Mouse (Mus musculus): ENCODE results near the gene Cers6.

Cers6 gene

GRCm38 (mm10) chr2:68916299-68916698 lies 55.1 kb downstream of the Cers6 start:
- no peak for DNase-seq (ENCODE audit: low read depth, low spot score)

GRCm38 (mm10) chr2:68917010-68917409 lies 55.8 kb downstream of the Cers6 start:
- DNase-seq (ENCODE audit: low read depth, low spot score): no peak

- no peak for DNase-seq (ENCODE audit: low read depth, low spot score)
Measured at GRCm38 (mm10) chr2:68917524-68917923, 56.3 kb downstream of the Cers6 start.

GRCm38 (mm10) chr2:68924344-68924743 lies 63.1 kb downstream of the Cers6 start:
- DNase-seq (ENCODE audit: low read depth, low spot score): no peak

GRCm38 (mm10) chr2:68925542-68925941 lies 64.3 kb downstream of the Cers6 start:
- no peak for DNase-seq (ENCODE audit: low read depth, low spot score)

GRCm38 (mm10) chr2:68926913-68927790 lies 65.9 kb downstream of the Cers6 start:
- DNase-seq (ENCODE audit: low read depth, low spot score): no peak

- DNase-seq (ENCODE audit: low read depth, low spot score): no peak
Measured at GRCm38 (mm10) chr2:68932240-68932639, 71.0 kb downstream of the Cers6 start.

GRCm38 (mm10) chr2:68932656-68933055 lies 71.4 kb downstream of the Cers6 start:
- DNase-seq (ENCODE audit: low read depth, low spot score): no peak

GRCm38 (mm10) chr2:68934651-68935050 lies 73.4 kb downstream of the Cers6 start:
- no peak for DNase-seq (ENCODE audit: low read depth, low spot score)

- DNase-seq (ENCODE audit: low read depth, low spot score): no peak
Measured at GRCm38 (mm10) chr2:68935721-68936294, 74.6 kb downstream of the Cers6 start.

GRCm38 (mm10) chr2:68936773-68937172 lies 75.5 kb downstream of the Cers6 start:
- DNase-seq (ENCODE audit: low read depth, low spot score): no peak

GRCm38 (mm10) chr2:68937833-68938232 lies 76.6 kb downstream of the Cers6 start:
- DNase-seq (ENCODE audit: low read depth, low spot score): no peak

GRCm38 (mm10) chr2:68944898-68945297 lies 83.7 kb downstream of the Cers6 start:
- no peak for DNase-seq (ENCODE audit: low read depth, low spot score)

- no peak for DNase-seq (ENCODE audit: low read depth, low spot score)
Measured at GRCm38 (mm10) chr2:68945976-68946375, 84.7 kb downstream of the Cers6 start.

GRCm38 (mm10) chr2:68946819-68947218 lies 85.6 kb downstream of the Cers6 start:
- no peak for DNase-seq (ENCODE audit: low read depth, low spot score)

- DNase-seq (ENCODE audit: low read depth, low spot score): no peak
Measured at GRCm38 (mm10) chr2:68949137-68949536, 87.9 kb downstream of the Cers6 start.

GRCm38 (mm10) chr2:68949728-68950127 lies 88.5 kb downstream of the Cers6 start:
- no peak for DNase-seq (ENCODE audit: low read depth, low spot score)

- DNase-seq (ENCODE audit: low read depth, low spot score): no peak
Measured at GRCm38 (mm10) chr2:68951706-68952105, 90.5 kb downstream of the Cers6 start.

- DNase-seq (ENCODE audit: low read depth, low spot score): peak; percentile 56
Measured at GRCm38 (mm10) chr2:68953688-68954087, 92.4 kb downstream of the Cers6 start.

- no peak for DNase-seq (ENCODE audit: low read depth, low spot score)
Measured at GRCm38 (mm10) chr2:68955496-68955895, 94.3 kb downstream of the Cers6 start.

GRCm38 (mm10) chr2:68956146-68956545 lies 94.9 kb downstream of the Cers6 start:
- no peak for DNase-seq (ENCODE audit: low read depth, low spot score)

GRCm38 (mm10) chr2:68957831-68958230 lies 96.6 kb downstream of the Cers6 start:
- DNase-seq (ENCODE audit: low read depth, low spot score): no peak

GRCm38 (mm10) chr2:68959573-68959972 lies 98.3 kb downstream of the Cers6 start:
- no peak for DNase-seq (ENCODE audit: low read depth, low spot score)

Data from A20 (cell line).